Comparison of ENCODE assay signal across 8 mouse cellular contexts in genomic region chr10:115470621-115471334, GRCm38 (mm10).
DNase-seq lines count a peak whose midpoint lies in the region; ATAC-seq lines count a peak whose summit lies in the region.

No protein-coding gene starts in this region.

- H3K9me3 ChIP-seq in heart, embryonic 10.5 days, result no peaks in the 10 kb centered on the region
- H3K9me3 ChIP-seq in hindbrain, embryonic 12.5 days (replicated peaks), result no peaks in the 10 kb centered on the region
- no peaks in the 10 kb centered on the region for H3K9me3 ChIP-seq in midbrain, embryonic 15.5 days

- intact Hi-C loops in heart, postnatal 14 days (cut with DNase I), result no loop called here

- WGBS in heart, embryonic 10.5 days, result 36% methylated on average over 17 of the region's 17 CpGs
- WGBS in hindbrain, embryonic 12.5 days, result 39% methylated on average over 17 of the region's 17 CpGs
- WGBS in midbrain, embryonic 15.5 days, result 37% methylated on average over 17 of the region's 17 CpGs

- peak overlapping the region; percentile 3; the same call in 1 of the 2 replicates for H3K9ac ChIP-seq in hindbrain, embryonic 12.5 days
- peak overlapping the region; percentile 11 for H3K9ac ChIP-seq in midbrain, embryonic 15.5 days

- no peaks in the 10 kb centered on the region for H3K27me3 ChIP-seq in heart, embryonic 10.5 days (ENCODE audit: insufficient read depth, poor library complexity, severe bottlenecking)
- no peaks in the 10 kb centered on the region for H3K27me3 ChIP-seq in hindbrain, embryonic 12.5 days
- H3K27me3 ChIP-seq in midbrain, embryonic 15.5 days (replicated peaks), result no peaks in the 10 kb centered on the region; the same call in none of the 2 replicates

- H3K27ac ChIP-seq in heart, embryonic 10.5 days, result no peak overlapping the region
- peak overlapping the region; percentile 35; the same call in 1 of the 2 replicates for H3K27ac ChIP-seq in hindbrain, embryonic 12.5 days
- peak overlapping the region; percentile 58 for H3K27ac ChIP-seq in midbrain, embryonic 15.5 days

- H3K36me3 ChIP-seq in heart, embryonic 10.5 days, result no peaks in the 10 kb centered on the region
- no peaks in the 10 kb centered on the region for H3K36me3 ChIP-seq in hindbrain, embryonic 12.5 days
- H3K36me3 ChIP-seq in midbrain, embryonic 15.5 days (replicated peaks), result no peaks in the 10 kb centered on the region

- no peak for DNase-seq in heart, embryonic 10.5 days (ENCODE audit: low spot score)
- no peak for DNase-seq in heart, postnatal 14 days
- DNase-seq in left cerebral cortex, adult 8-10 months (ENCODE audit: low spot score in 2 of 2), result no peak
- no peak for DNase-seq in spleen, adult 12 weeks (ENCODE audit: low spot score)
- DNase-seq in right cerebral cortex, postnatal 14 days, result no peak

- H3K4me1 ChIP-seq in heart, embryonic 10.5 days, result no peaks in the 10 kb centered on the region
- 0 out of 2 replicates have a peak, but pooled peaks cover 3% of the 10 kb centered on the region for H3K4me1 ChIP-seq in hindbrain, embryonic 12.5 days
- no peaks in the 10 kb centered on the region for H3K4me1 ChIP-seq in midbrain, embryonic 15.5 days

- 0 out of 2 replicates have a peak, but pooled peaks have one; percentile 15 for ATAC-seq in common myeloid progenitor, adult 5-6 weeks (replicated peaks; ENCODE audit: low read depth, poor library complexity, severe bottlenecking)
- ATAC-seq in hindbrain, embryonic 12.5 days (ENCODE audit: low FRiP score), result no peak
- ATAC-seq in midbrain, embryonic 15.5 days (replicated peaks), result peak; percentile 54; the same call in 1 of the 2 replicates

- peak overlapping the region; percentile 49 for H3K4me3 ChIP-seq in heart, embryonic 10.5 days
- peak overlapping the region; percentile 30 for H3K4me3 ChIP-seq in hindbrain, embryonic 12.5 days
- peak overlapping the region; percentile 34 for H3K4me3 ChIP-seq in midbrain, embryonic 15.5 days

- H3K4me2 ChIP-seq in hindbrain, embryonic 12.5 days (replicated peaks), result peak overlapping the region; percentile 43
- H3K4me2 ChIP-seq in midbrain, embryonic 15.5 days, result peak overlapping the region; percentile 41
